Mouse (Mus musculus): ENCODE results near the gene Agap2. TPM values are rescaled to one million over a fixed set of nuclear protein-coding genes. Genes with fewer than 3 reads are reported as not detected.

Agap2 gene
- polyA plus RNA-seq, 1 experiment from 2014 or later = not detected

GRCm38 (mm10) chr10:127111001-127111887 lies 36.2 kb downstream of the Agap2 start:
- no peak overlapping the region for H3K4me3 ChIP-seq
- no peak for ATAC-seq (replicated peaks; ENCODE audit: insufficient number of reproducible peaks, insufficient read depth, low FRiP score, low read depth)
- no peaks in the 10 kb centered on the region for H3K9me3 ChIP-seq (replicated peaks)
- H3K9ac ChIP-seq = no peak overlapping the region
- peaks cover 15% of the 10 kb centered on the region; the same call in 1 of the 2 replicates for H3K36me3 ChIP-seq
- no peaks in the 10 kb centered on the region for H3K4me1 ChIP-seq (replicated peaks)
- no peak overlapping the region for H3K27ac ChIP-seq
- WGBS = 84% methylated on average over 15 of the region's 15 CpGs
- no peaks in the 10 kb centered on the region for H3K27me3 ChIP-seq
- H3K4me2 ChIP-seq = no peak overlapping the region

- 82% methylated on average over 11 of the region's 11 CpGs for WGBS
- Histone ChIP-seq H3K4me2 (no peak overlapping the region), H3K9ac (no peak overlapping the region), H3K4me1 (replicated peaks) (no peaks in the 10 kb centered on the region), H3K36me3 (peaks cover 30% of the 10 kb centered on the region; the same call in 1 of the 2 replicates), H3K27me3 (no peaks in the 10 kb centered on the region), H3K4me3 (no peak overlapping the region), H3K9me3 (replicated peaks) (no peaks in the 10 kb centered on the region), H3K27ac (no peak overlapping the region)
- ATAC-seq (replicated peaks; ENCODE audit: insufficient number of reproducible peaks, insufficient read depth, low FRiP score, low read depth) = no peak
These were observed 39.3 kb downstream of the Agap2 start for GRCm38 (mm10) chr10:127114408-127114807.

- Histone ChIP-seq H3K4me3 (no peak overlapping the region), H3K27me3 (no peaks in the 10 kb centered on the region), H3K36me3 (peaks cover 30% of the 10 kb centered on the region; the same call in 1 of the 2 replicates), H3K4me1 (replicated peaks) (peaks cover 1% of the 10 kb centered on the region; the same call in 1 of the 2 replicates), H3K9ac (no peak overlapping the region), H3K27ac (no peak overlapping the region), H3K9me3 (replicated peaks) (no peaks in the 10 kb centered on the region), H3K4me2 (no peak overlapping the region)
- no peak for ATAC-seq (replicated peaks; ENCODE audit: insufficient number of reproducible peaks, insufficient read depth, low FRiP score, low read depth)
- 70% methylated on average over 2 of the region's 2 CpGs for WGBS
These were observed 40.0 kb downstream of the Agap2 start for GRCm38 (mm10) chr10:127115068-127115467.

GRCm38 (mm10) chr10:127118470-127118869 lies 43.4 kb downstream of the Agap2 start:
- H3K9ac ChIP-seq = no peak overlapping the region
- H3K4me2 ChIP-seq = no peak overlapping the region
- peaks cover 19% of the 10 kb centered on the region for H3K4me1 ChIP-seq (replicated peaks)
- no peak overlapping the region for H3K4me3 ChIP-seq
- no peak overlapping the region for H3K27ac ChIP-seq
- no peaks in the 10 kb centered on the region for H3K27me3 ChIP-seq
- peaks cover 22% of the 10 kb centered on the region; the same call in 1 of the 2 replicates for H3K36me3 ChIP-seq
- ATAC-seq (replicated peaks; ENCODE audit: insufficient number of reproducible peaks, insufficient read depth, low FRiP score, low read depth) = no peak
- 87% methylated on average over 11 of the region's 11 CpGs for WGBS
- H3K9me3 ChIP-seq (replicated peaks) = no peaks in the 10 kb centered on the region

GRCm38 (mm10) chr10:127119229-127119628 lies 44.1 kb downstream of the Agap2 start:
- Histone ChIP-seq H3K27ac (no peak overlapping the region), H3K4me1 (replicated peaks) (peaks cover 19% of the 10 kb centered on the region), H3K9ac (no peak overlapping the region), H3K4me3 (no peak overlapping the region), H3K36me3 (peaks cover 22% of the 10 kb centered on the region; the same call in 1 of the 2 replicates), H3K27me3 (no peaks in the 10 kb centered on the region), H3K9me3 (replicated peaks) (no peaks in the 10 kb centered on the region), H3K4me2 (no peak overlapping the region)
- WGBS = 85% methylated on average over 10 of the region's 10 CpGs
- no peak for ATAC-seq (replicated peaks; ENCODE audit: insufficient number of reproducible peaks, insufficient read depth, low FRiP score, low read depth)

- Histone ChIP-seq H3K4me2 (peak overlapping the region; percentile 99), H3K27me3 (no peaks in the 10 kb centered on the region), H3K4me1 (replicated peaks) (peaks cover 19% of the 10 kb centered on the region), H3K27ac (0 out of 2 replicates have a peak overlapping the region, but pooled peaks have one; percentile 16), H3K9me3 (replicated peaks) (no peaks in the 10 kb centered on the region), H3K4me3 (peak overlapping the region; percentile 96), H3K9ac (peak overlapping the region; percentile 84), H3K36me3 (peaks cover 22% of the 10 kb centered on the region; the same call in 1 of the 2 replicates)
- peak; percentile 12 for ATAC-seq (replicated peaks; ENCODE audit: insufficient number of reproducible peaks, insufficient read depth, low FRiP score, low read depth)
- WGBS = 3% methylated on average over 34 of the region's 34 CpGs
These were observed 45.4 kb downstream of the Agap2 start for GRCm38 (mm10) chr10:127120301-127121065.

- Histone ChIP-seq H3K4me3 (peak within 1 kb of the TSS; percentile 96), H3K9me3 (replicated peaks) (no peaks in the 10 kb centered on the region), H3K4me1 (replicated peaks) (peaks cover 19% of the 10 kb centered on the region), H3K36me3 (peaks cover 20% of the 10 kb centered on the region; the same call in 1 of the 2 replicates), H3K27me3 (no peaks in the 10 kb centered on the region), H3K9ac (peak within 1 kb of the TSS; percentile 84), H3K4me2 (peak within 1 kb of the TSS; percentile 99), H3K27ac (0 out of 2 replicates have a peak within 1 kb of the TSS, but pooled peaks have one; percentile 16)
- ATAC-seq (replicated peaks; ENCODE audit: insufficient number of reproducible peaks, insufficient read depth, low FRiP score, low read depth) = peak; percentile 97
- 0% methylated on average over 19 of the region's 19 CpGs for WGBS
These were observed 46.0 kb downstream of the Agap2 start, which contains the start of gene Os9 for GRCm38 (mm10) chr10:127121066-127121477. Os9 (minus strand) TSS chr10:127121131.

- 77% methylated on average over 3 of the region's 3 CpGs for WGBS
These were observed 46.9 kb downstream of the Agap2 start for GRCm38 (mm10) chr10:127122018-127122417.

GRCm38 (mm10) chr10:127122784-127123435 lies 47.8 kb downstream of the Agap2 start:
- no peak overlapping the region for H3K27ac ChIP-seq
- 14% methylated on average over 13 of the region's 13 CpGs for WGBS
- peaks cover 19% of the 10 kb centered on the region for H3K4me1 ChIP-seq (replicated peaks)

More at GRCm38 (mm10) chr10:127122018-127122417, 46.9 kb downstream of the Agap2 start:
- no peak for ATAC-seq (replicated peaks; ENCODE audit: insufficient number of reproducible peaks, insufficient read depth, low FRiP score, low read depth)
- H3K4me1 ChIP-seq (replicated peaks) = peaks cover 19% of the 10 kb centered on the region
- H3K4me3 ChIP-seq = no peak overlapping the region
- H3K9me3 ChIP-seq (replicated peaks) = no peaks in the 10 kb centered on the region
- H3K27me3 ChIP-seq = no peaks in the 10 kb centered on the region
- no peak overlapping the region for H3K27ac ChIP-seq
- no peak overlapping the region for H3K4me2 ChIP-seq
- no peak overlapping the region for H3K9ac ChIP-seq
- H3K36me3 ChIP-seq = peaks cover 17% of the 10 kb centered on the region; the same call in 1 of the 2 replicates

GRCm38 (mm10) chr10:127123436-127123805 lies 48.3 kb downstream of the Agap2 start:
- no peak overlapping the region for H3K27ac ChIP-seq
- peak overlapping the region; percentile 18; the same call in 1 of the 2 replicates for H3K9ac ChIP-seq
- H3K4me3 ChIP-seq = peak overlapping the region; percentile 31
- no peaks in the 10 kb centered on the region for H3K9me3 ChIP-seq (replicated peaks)
- H3K36me3 ChIP-seq = peaks cover 8% of the 10 kb centered on the region; the same call in 1 of the 2 replicates
- WGBS = 14% methylated on average over 4 of the region's 4 CpGs
- H3K4me1 ChIP-seq (replicated peaks) = peaks cover 19% of the 10 kb centered on the region
- H3K4me2 ChIP-seq = peak overlapping the region; percentile 58
- ATAC-seq (replicated peaks; ENCODE audit: insufficient number of reproducible peaks, insufficient read depth, low FRiP score, low read depth) = no peak
- H3K27me3 ChIP-seq = no peaks in the 10 kb centered on the region

More at GRCm38 (mm10) chr10:127122784-127123435, 47.8 kb downstream of the Agap2 start:
- Histone ChIP-seq H3K9me3 (replicated peaks) (no peaks in the 10 kb centered on the region), H3K9ac (peak overlapping the region; percentile 18; the same call in 1 of the 2 replicates), H3K27me3 (no peaks in the 10 kb centered on the region), H3K4me2 (peak overlapping the region; percentile 58), H3K36me3 (peaks cover 11% of the 10 kb centered on the region; the same call in 1 of the 2 replicates), H3K4me3 (peak overlapping the region; percentile 31)
- ATAC-seq (replicated peaks; ENCODE audit: insufficient number of reproducible peaks, insufficient read depth, low FRiP score, low read depth) = no peak

Data from heart, embryonic 15.5 days (tissue).